Mouse (Mus musculus) adrenal gland, adult 8-10 months (tissue): ENCODE measurements around the gene Zfp120. TPM values are rescaled to one million over a fixed set of nuclear protein-coding genes. Genes with fewer than 3 reads are reported as not detected.
"Not testable (repeated sequence)": the region's sequence is repeated elsewhere in the genome, so short reads cannot be mapped to it uniquely, and the experiment has no call there.

Source experiments
- DNase-seq: peaks from one replicate; pipeline ENCODE4 v3.0.0; 2022
- total RNA-seq, 4 experiments: library from RNA; stranded (reverse); gene quantifications; 2 replicates each; pipeline ENCODE4 v1.2.4; 2022

Gene Zfp120
- 1 to 10 TPM; 6.3 to 9.8 (median 7.8) TPM for total RNA-seq

DNA sequence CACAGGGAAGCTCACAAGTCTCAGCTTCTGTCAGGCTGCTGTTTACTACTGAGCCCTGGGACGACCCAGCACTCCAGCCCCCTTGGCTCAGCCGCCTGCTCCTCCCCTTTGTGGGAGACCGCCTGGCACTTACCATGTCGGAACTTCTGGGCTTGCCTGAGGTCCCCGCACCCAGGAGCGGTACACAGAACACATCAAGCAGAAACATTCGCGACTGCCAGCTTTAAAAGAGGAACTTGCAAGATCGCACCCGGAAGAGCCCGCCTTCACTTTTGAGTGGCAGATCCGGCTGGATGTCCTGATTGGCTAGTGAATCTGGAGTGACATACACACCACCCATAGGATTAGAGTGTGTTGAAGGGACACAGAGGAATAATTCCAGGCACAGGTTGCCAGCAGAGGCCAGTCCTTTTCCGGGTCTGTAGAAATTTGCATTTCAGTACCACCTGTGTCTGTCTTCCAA lies at the start of gene Zfp120:
TSS of gene Zfp120 (minus strand) at position 274 of the 463 bp plus-strand sequence.
- DNase-seq, result peak; percentile 85

DNA sequence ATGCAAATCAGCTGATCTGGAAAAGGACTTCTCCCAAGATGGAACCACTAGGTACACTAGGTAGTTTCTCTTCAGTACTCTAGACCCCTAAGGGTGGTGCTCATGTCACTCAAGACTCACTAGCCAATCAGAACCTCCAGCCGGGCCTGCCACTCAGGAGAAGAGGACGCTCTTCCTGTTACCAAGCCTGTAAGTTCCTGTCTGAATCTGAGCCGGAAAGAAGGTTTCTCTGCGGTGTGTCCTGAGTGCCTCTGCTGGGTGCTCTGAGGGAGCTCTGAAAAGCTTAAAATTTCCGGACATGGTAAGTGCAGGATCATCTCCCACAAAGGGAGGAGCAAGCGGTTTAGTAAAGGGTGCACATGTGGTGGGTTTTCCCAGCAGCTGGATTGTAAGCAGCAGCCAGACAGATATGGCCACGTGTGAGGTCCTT lies 45.1 kb upstream of the Zfp120 start, which contains the start of gene Gm14139:
TSS of gene Gm14139 (plus strand) at position 186 of the 430 bp plus-strand sequence.
- DNase-seq, result not testable (repeated sequence)

DNA sequence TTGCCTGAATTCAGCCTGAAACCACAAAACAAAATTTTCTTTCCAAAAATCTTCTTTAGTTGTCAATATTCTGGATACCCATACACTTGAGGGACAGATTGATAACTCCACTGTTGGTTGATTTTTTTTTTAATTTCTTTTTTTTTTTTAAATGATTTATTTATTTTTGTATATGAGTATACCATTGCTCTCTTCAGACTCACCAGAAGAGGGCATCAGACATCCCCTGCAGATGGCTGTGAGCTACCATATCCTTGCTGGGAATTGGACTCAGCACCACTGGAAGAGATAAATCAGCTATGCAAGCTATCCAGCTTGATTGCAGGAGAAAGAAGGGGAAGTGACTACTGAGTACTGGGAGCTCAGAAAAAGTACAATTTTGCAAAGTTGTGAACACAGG lies 44.5 kb upstream of the Zfp120 start:
- DNase-seq, result not testable (repeated sequence)

DNA sequence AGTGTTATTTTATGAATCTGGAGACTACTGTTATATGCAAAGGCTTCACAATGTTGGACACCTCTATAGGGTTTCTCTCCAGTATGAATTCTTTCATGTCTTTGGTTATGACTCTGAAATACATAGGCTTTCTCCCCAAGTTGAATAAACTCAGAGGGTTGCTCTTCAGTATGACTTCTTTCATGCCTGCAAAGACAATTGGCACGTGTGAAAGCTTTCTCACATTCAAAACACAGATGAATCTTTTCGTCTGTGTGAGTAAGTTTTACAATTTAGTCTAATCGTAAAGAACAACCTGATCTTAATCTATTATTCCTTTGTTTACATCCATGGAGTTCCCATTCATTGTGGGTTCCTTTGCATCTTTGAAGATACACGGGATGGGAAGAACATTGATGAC lies 43.1 kb upstream of the Zfp120 start, which contains the start of gene Gm10770:
TSS of gene Gm10770 (minus strand) at position 101 of the 400 bp plus-strand sequence.
- not testable (repeated sequence) for DNase-seq

DNA sequence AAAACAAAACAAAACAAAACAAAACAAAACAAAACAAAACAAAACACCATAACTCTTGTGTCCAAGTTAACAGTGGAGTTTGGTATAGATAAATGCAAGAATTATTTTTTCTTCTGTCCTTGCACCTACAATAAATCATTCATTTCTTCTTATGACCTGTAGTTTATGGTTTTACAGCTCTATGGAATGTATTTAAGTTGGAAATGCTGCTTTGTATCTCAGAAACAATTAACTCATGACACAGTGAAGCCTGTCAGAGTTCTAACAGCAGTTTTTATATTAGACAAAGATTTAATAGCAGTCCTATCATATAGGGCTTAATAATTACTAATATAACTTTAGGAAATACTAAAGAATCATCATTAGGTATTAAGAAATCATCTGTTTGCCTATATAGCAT lies 37.3 kb upstream of the Zfp120 start:
- no peak for DNase-seq

DNA sequence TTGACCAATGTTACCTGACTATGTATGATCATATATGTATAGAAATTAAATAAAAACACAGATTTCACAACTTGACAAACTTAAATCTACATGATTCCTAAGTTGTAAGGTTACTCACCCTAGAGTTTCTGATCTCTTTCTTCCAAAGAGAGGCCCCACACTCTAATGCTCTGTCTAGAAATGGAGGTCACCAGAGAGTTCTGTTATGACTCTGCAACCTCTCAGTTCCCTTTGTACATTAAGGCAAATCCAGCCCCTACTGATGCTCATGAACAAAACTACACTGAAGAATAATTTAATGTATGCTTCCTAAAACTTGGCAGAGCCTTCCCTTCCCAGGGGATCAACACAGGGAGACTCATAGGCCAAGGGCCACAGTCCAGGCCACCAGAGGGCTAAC lies 30.2 kb upstream of the Zfp120 start:
- no peak for DNase-seq

DNA sequence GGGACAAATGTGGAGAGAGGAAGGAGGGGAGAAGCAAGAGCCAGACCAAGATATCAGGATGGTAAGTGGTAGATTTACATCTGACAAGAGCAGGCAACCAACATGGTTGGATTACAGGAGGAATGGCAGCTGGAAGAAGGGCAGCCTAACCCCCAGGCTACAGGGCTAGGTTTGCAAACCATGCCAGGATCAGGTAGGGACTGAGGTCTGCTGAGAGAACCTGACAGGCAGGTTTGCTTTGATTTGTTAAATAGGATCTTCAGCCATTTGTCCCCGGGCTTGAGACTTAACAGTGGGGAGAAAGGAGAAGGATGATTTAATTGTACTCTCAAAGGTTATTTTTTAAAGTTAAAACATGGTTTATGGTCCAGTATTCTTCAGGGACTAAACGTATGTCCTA lies 3.7 kb downstream of the Zfp120 start:
- no peak for DNase-seq

DNA sequence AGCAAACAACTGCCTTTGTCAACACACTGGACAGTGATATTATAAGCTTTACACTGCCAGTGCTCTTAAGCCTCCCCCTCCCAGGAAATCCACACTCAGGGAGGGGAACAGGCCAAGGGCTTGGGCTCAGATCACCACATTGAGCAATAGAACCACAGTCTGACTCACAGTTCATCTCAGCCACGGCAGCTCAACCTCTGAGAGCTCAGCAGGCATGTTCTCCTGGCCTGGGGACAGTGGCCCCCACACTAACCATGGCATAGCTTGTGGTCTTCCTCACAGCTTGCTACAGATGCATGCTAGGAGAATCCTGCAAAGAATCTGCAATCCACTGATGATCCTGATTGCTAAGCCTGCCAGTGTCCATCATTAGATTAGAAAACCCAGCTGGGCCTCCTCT lies 4.5 kb downstream of the Zfp120 start:
- DNase-seq, result not testable (repeated sequence)

DNA sequence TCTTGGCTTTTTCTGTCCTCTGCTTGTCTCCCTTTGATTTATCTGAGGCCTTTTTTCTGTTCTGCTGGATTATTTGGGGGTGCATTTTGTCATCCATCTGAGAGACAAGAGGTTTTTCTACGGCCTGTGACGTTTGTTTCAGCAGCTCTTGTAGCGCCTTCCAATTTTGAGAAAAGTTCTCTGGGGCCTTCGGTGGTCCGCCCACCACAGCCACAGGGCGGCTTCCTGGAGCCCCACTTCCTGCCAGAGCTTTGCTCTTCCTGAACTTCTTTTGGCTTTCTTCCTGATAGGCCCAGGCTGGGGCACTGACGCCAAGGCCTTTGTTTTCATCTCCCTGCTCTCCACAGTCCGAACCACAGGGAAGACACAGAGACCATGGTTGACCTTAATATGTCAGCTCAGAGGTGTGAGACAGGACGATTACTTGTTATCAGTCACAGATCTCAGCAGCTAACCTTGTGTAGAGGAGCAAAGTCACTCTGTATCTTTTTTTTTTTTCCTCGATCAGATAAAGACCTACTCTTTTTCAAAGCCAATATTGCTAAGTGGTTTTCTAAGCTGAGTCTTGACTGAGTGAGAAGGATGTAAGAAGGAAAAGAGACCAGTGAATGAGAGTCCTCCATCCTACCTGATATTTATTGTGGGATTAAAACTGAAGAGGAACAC lies 25.1 kb downstream of the Zfp120 start:
- DNase-seq, result no peak

DNA sequence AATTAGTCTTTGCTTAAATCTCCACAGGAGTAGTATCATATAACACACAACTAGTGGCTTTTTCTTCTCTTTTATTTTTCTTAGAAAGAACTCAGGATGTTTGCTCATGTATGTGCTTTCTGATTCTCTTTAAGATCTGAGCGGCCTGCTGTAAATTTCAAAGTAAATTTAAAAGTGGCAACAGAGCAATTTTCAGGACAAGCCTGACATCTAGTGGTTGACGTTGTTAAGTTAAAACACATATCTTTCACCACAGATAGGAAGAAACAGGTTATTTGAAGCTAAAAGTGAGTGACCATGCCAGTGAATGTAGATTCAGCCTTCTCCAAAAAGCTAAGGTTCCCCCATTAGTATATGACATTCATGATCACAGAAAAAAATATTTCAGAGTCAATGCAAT lies 36.9 kb downstream of the Zfp120 start:
- DNase-seq, result not testable (repeated sequence)

Other genes with a start within 250 kb of the Zfp120 start
- not detected for gene Gm10770, start 43.0 kb upstream of the Zfp120 start, total RNA-seq
- gene Gm14139, start 45.0 kb upstream of the Zfp120 start, total RNA-seq, result 1 to 10 TPM in 1 of 4 experiments, under 1 TPM in 3; 0.42 to 1.1 (median 0.55) TPM
- 10 to 100 TPM in 2 of 4 experiments, 1 to 10 TPM in 2; 7.0 to 11.8 (median 10.5) TPM for gene Zfp937, start 81.4 kb upstream of the Zfp120 start, total RNA-seq
- gene Gm21994, start 118.9 kb upstream of the Zfp120 start, total RNA-seq, result 1 to 10 TPM; 4.9 to 8.1 (median 6.2) TPM
- under 1 TPM; 0.34 to 0.51 (median 0.44) TPM for gene Gm14124, start 120.8 kb upstream of the Zfp120 start, total RNA-seq
- gene Gm10130, start 187.0 kb upstream of the Zfp120 start, total RNA-seq, result 1 to 10 TPM; 3.1 to 5.5 (median 4.5) TPM
- 1 to 10 TPM; 7.8 to 9.2 (median 8.4) TPM for gene 3300002I08Rik, start 226.1 kb upstream of the Zfp120 start, total RNA-seq